ENCODE assay signal across 15 mouse cellular contexts in the genomic region with DNA sequence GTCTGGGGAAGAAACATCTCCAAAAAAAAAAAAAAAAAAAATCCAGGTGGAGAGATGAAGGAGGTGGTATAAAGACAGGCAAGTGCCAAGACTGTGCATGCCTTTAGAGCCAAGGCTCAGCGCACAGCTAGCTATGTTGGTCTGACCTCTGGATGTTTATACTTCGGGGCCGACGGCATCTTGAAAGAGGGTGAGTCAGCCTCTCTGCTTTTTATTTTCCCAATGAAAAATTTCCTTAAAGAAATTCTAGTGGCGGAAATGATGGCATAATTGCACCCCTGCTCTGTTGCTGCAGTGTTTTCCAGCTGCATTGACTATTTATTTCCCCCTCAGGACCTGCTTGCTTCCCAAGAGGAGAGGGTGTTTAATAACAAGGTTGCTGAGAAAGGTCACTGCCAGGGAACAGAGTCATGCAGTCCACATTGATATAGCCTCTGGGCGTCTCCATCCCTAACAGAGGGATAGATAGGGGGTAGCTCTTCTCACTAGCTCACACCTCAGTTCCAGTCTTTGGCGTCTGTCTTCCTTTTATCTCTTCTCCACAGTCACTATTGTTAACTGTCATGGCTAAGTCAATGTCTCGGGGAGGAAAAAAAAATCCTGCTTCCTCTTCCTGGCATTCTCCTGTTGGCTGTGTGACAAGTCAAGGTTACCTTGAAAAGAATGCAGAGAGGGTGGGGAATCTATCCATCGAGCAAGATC.
DNase-seq lines count a peak whose midpoint lies in the region; ATAC-seq and TF ChIP-seq lines count a peak whose summit lies in the region.
"Had no signal": no experiment of that assay in that cellular context is flagged by ENCODE, and none has a peak within 500 bp of the region (broad histone marks: within the 10 kb centered on the region; RNA-seq: fewer than 3 reads in every experiment).

No protein-coding gene starts in this region.

- H3K4me2 ChIP-seq in liver, embryonic 14.5 days (ENCODE audit: low read depth): no peak overlapping the region
- H3K4me2 ChIP-seq in hindbrain, embryonic 13.5 days: no peak overlapping the region
- H3K4me2 ChIP-seq: heart, embryonic 15.5 days; midbrain, embryonic 11.5 days had no signal

- H3K4me3 ChIP-seq in liver, embryonic 14.5 days (ENCODE audit: insufficient read depth in 1 of 2, low read depth in 2 of 2, low read length in 2 of 2): no peak overlapping the region
- no peak overlapping the region for H3K4me3 ChIP-seq in hindbrain, embryonic 13.5 days
- H3K4me3 ChIP-seq: erythroblast, embryonic 14.5 days; heart, embryonic 15.5 days had no signal

- H3K27ac ChIP-seq in liver, embryonic 14.5 days: no peak overlapping the region
- no peak overlapping the region for H3K27ac ChIP-seq in hindbrain, embryonic 13.5 days
- H3K27ac ChIP-seq: heart, embryonic 15.5 days had no signal

- ATAC-seq in liver, embryonic 14.5 days (ENCODE audit: insufficient read depth): peak; percentile 80
- no peak for ATAC-seq in hindbrain, embryonic 13.5 days (ENCODE audit: low FRiP score)
- ATAC-seq: activated CD4-positive, CD25-positive, alpha-beta regulatory T cell, adult 4 months; hindbrain, embryonic 16.5 days had no signal

- H3K9ac ChIP-seq in liver, embryonic 14.5 days (replicated peaks): no peak overlapping the region
- H3K9ac ChIP-seq in hindbrain, embryonic 13.5 days: no peak overlapping the region
- H3K9ac ChIP-seq: heart, embryonic 15.5 days had no signal

- H3K4me1 ChIP-seq in liver, embryonic 14.5 days (replicated peaks; ENCODE audit: control insufficient read depth in 2 of 2, insufficient read depth in 2 of 2, low read length in 1 of 2): peaks cover 11 to 37% of the 10 kb centered on the region in 2 experiments
- no peaks in the 10 kb centered on the region for H3K4me1 ChIP-seq in hindbrain, embryonic 13.5 days (replicated peaks)

- H3K9me3 ChIP-seq in liver, embryonic 14.5 days (ENCODE audit: control insufficient read depth, low read length): no peaks in the 10 kb centered on the region
- no peaks in the 10 kb centered on the region for H3K9me3 ChIP-seq in hindbrain, embryonic 13.5 days
- H3K9me3 ChIP-seq: heart, embryonic 15.5 days had no signal

- TF ChIP-seq EP300 in liver, embryonic 14.5 days (IDR thresholded peaks at IDR 0.05; ENCODE audit: low read depth): peak; percentile 67

- 37% methylated on average over 9 of the region's 9 CpGs for WGBS in liver, embryonic 14.5 days (ENCODE audit: insufficient replicate concordance)
- WGBS in hindbrain, embryonic 13.5 days: 71% methylated on average over 9 of the region's 9 CpGs

- peak; percentile 50 to 91 for DNase-seq in adrenal gland, adult (ENCODE audit: inconsistent age in 2 of 2, low spot score in 1 of 2)
- DNase-seq in adrenal gland, postnatal 25 days: no peak
- DNase-seq in 3T3-L1 (ENCODE audit: low read depth, low spot score): peak; percentile 62
- DNase-seq in adrenal gland, postnatal 14 days: peak; percentile 54
- no peak for DNase-seq in liver, embryonic 14.5 days (ENCODE audit: low read depth in 3 of 3, low spot score in 3 of 3)
- no peak for DNase-seq in frontal cortex, postnatal 10 days (ENCODE audit: low spot score in 2 of 2)
- DNase-seq in heart, postnatal 14 days: no peak
- DNase-seq: cerebellum, postnatal 25 days; kidney, adult 9 months had no signal

- intact Hi-C loops in heart, postnatal 14 days (cut with DNase I): no loop called here

- TF ChIP-seq CTCF in liver, embryonic 14.5 days (IDR thresholded peaks at IDR 0.05; ENCODE audit: low read depth): no peak

- no peaks in the 10 kb centered on the region for H3K36me3 ChIP-seq in liver, embryonic 14.5 days (replicated peaks; ENCODE audit: control insufficient read depth, insufficient read depth, low read depth)
- no peaks in the 10 kb centered on the region for H3K36me3 ChIP-seq in hindbrain, embryonic 13.5 days
- H3K36me3 ChIP-seq: heart, embryonic 15.5 days had no signal

- no peaks in the 10 kb centered on the region for H3K27me3 ChIP-seq in liver, embryonic 14.5 days (ENCODE audit: control insufficient read depth, insufficient read depth, low read length)
- H3K27me3 ChIP-seq in hindbrain, embryonic 13.5 days: no peaks in the 10 kb centered on the region
- H3K27me3 ChIP-seq: heart, embryonic 15.5 days had no signal

Comparison
In these comparisons a context has a peak if more than half of its experiments do, and no peak if none do; other contexts are left out.
1. DNase-seq: peak in adrenal gland, adult (2 of 2), 3T3-L1 (single experiment) and adrenal gland, postnatal 14 days (single experiment); none in adrenal gland, postnatal 25 days (single experiment), liver, embryonic 14.5 days (0 of 3), frontal cortex, postnatal 10 days (0 of 2) and heart, postnatal 14 days (0 of 2).